ENCODE assay signal across 22 mouse cellular contexts in the genomic region with DNA sequence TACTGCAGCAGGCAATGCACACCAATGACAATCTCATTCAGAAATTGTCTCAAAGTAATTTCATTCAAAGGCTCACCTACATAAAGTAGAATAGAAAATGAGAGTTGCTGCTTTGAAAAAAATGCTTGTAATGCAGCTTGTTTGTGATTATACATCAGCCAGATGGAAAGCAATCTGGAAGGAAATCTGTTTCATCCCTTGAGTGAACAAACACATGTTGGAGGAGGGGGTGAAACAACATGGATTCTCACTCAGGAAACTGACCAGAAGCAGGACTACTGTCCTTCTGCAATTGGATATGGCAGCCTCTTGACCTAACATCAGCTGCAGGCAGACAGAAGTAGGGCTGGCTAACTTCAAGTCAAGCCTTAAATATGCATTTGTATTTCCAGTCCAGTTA.
A peak's percentile ranks its signal among the peaks of the same experiment; 100 is the strongest.
DNase-seq lines count a peak whose midpoint lies in the region; ATAC-seq lines count a peak whose summit lies in the region.
"Had no signal": no experiment of that assay in that cellular context is flagged by ENCODE, and none has a peak within 500 bp of the region (broad histone marks: within the 10 kb centered on the region; RNA-seq: fewer than 3 reads in every experiment).

No protein-coding gene starts in this region.

- no peaks in the 10 kb centered on the region for H3K27me3 ChIP-seq in embryonic facial prominence, embryonic 14.5 days (replicated peaks; ENCODE audit: control insufficient read depth, insufficient read depth, low read length)
- no peaks in the 10 kb centered on the region for H3K27me3 ChIP-seq in embryonic facial prominence, embryonic 10.5 days (replicated peaks; ENCODE audit: low read depth, poor library complexity, severe bottlenecking)
- no peaks in the 10 kb centered on the region for H3K27me3 ChIP-seq in heart, embryonic 10.5 days (ENCODE audit: insufficient read depth, poor library complexity, severe bottlenecking)
- H3K27me3 ChIP-seq in forebrain, embryonic 16.5 days (replicated peaks; ENCODE audit: control insufficient read depth, insufficient read depth, low read length) = no peaks in the 10 kb centered on the region
- H3K27me3 ChIP-seq: embryonic facial prominence, embryonic 12.5 days; heart, embryonic 15.5 days; kidney, embryonic 15.5 days; liver, embryonic 13.5 days; midbrain, embryonic 13.5 days; neural tube, embryonic 12.5 days had no signal

- no peaks in the 10 kb centered on the region for H3K36me3 ChIP-seq in embryonic facial prominence, embryonic 14.5 days (ENCODE audit: control insufficient read depth, insufficient read depth, low read length)
- H3K36me3 ChIP-seq in embryonic facial prominence, embryonic 10.5 days (replicated peaks) = no peaks in the 10 kb centered on the region
- H3K36me3 ChIP-seq in heart, embryonic 10.5 days = no peaks in the 10 kb centered on the region
- no peaks in the 10 kb centered on the region for H3K36me3 ChIP-seq in forebrain, embryonic 16.5 days (ENCODE audit: control insufficient read depth, insufficient read depth)
- H3K36me3 ChIP-seq: embryonic facial prominence, embryonic 12.5 days; heart, embryonic 15.5 days; hindbrain, embryonic 10.5 days; kidney, embryonic 15.5 days; liver, embryonic 13.5 days; midbrain, embryonic 13.5 days; neural tube, embryonic 12.5 days had no signal

- H3K9me3 ChIP-seq in embryonic facial prominence, embryonic 14.5 days (ENCODE audit: control insufficient read depth, low read length) = no peaks in the 10 kb centered on the region
- no peaks in the 10 kb centered on the region for H3K9me3 ChIP-seq in embryonic facial prominence, embryonic 10.5 days
- H3K9me3 ChIP-seq in heart, embryonic 10.5 days = no peaks in the 10 kb centered on the region
- no peaks in the 10 kb centered on the region for H3K9me3 ChIP-seq in forebrain, embryonic 16.5 days (ENCODE audit: control insufficient read depth, low read length)
- H3K9me3 ChIP-seq: embryonic facial prominence, embryonic 12.5 days; heart, embryonic 15.5 days; hindbrain, embryonic 10.5 days; kidney, embryonic 15.5 days; liver, embryonic 13.5 days; megakaryocyte, embryonic 14.5 days; midbrain, embryonic 13.5 days; neural tube, embryonic 12.5 days had no signal

- H3K4me1 ChIP-seq in embryonic facial prominence, embryonic 14.5 days (ENCODE audit: control insufficient read depth, insufficient read depth, low read length) = peaks cover 7% of the 10 kb centered on the region
- H3K4me1 ChIP-seq in embryonic facial prominence, embryonic 10.5 days = peaks cover 15% of the 10 kb centered on the region
- peaks cover 38% of the 10 kb centered on the region for H3K4me1 ChIP-seq in heart, embryonic 10.5 days
- H3K4me1 ChIP-seq in forebrain, embryonic 16.5 days (replicated peaks; ENCODE audit: control insufficient read depth, insufficient read depth, low read length) = peaks cover 35% of the 10 kb centered on the region

- no peak overlapping the region for H3K9ac ChIP-seq in embryonic facial prominence, embryonic 14.5 days (ENCODE audit: low read depth, low read length)
- no peak overlapping the region for H3K9ac ChIP-seq in forebrain, embryonic 16.5 days (replicated peaks; ENCODE audit: low read depth, low read length)
- H3K9ac ChIP-seq: embryonic facial prominence, embryonic 12.5 days; heart, embryonic 15.5 days; kidney, embryonic 15.5 days; liver, embryonic 13.5 days; midbrain, embryonic 13.5 days; neural tube, embryonic 12.5 days had no signal

- ATAC-seq in embryonic facial prominence, embryonic 14.5 days (ENCODE audit: low read depth) = no peak
- peak; percentile 27 for ATAC-seq in forebrain, embryonic 16.5 days
- ATAC-seq: intestine, postnatal 0 days; midbrain, embryonic 13.5 days had no signal

- H3K4me2 ChIP-seq in embryonic facial prominence, embryonic 14.5 days (ENCODE audit: low read depth, low read length) = no peak overlapping the region
- H3K4me2 ChIP-seq in forebrain, embryonic 16.5 days (ENCODE audit: low read length) = no peak overlapping the region
- H3K4me2 ChIP-seq: embryonic facial prominence, embryonic 12.5 days; heart, embryonic 15.5 days; kidney, embryonic 15.5 days; liver, embryonic 13.5 days; midbrain, embryonic 13.5 days; neural tube, embryonic 12.5 days had no signal

- no peak overlapping the region for H3K27ac ChIP-seq in embryonic facial prominence, embryonic 14.5 days (replicated peaks; ENCODE audit: low read depth, low read length)
- H3K27ac ChIP-seq in embryonic facial prominence, embryonic 10.5 days (replicated peaks) = no peak overlapping the region
- no peak overlapping the region for H3K27ac ChIP-seq in heart, embryonic 10.5 days
- peak overlapping the region; percentile 56 for H3K27ac ChIP-seq in forebrain, embryonic 16.5 days (ENCODE audit: low read length)
- H3K27ac ChIP-seq: embryonic facial prominence, embryonic 12.5 days; heart, embryonic 15.5 days; hindbrain, embryonic 10.5 days; kidney, embryonic 15.5 days; liver, embryonic 13.5 days; midbrain, embryonic 13.5 days; neural tube, embryonic 12.5 days had no signal

- peak; percentile 13 for DNase-seq in embryonic facial prominence, embryonic 14.5 days (ENCODE audit: low spot score)
- no peak for DNase-seq in embryonic facial prominence, embryonic 10.5 days (ENCODE audit: low spot score)
- DNase-seq in heart, adult 11 months = peak; percentile 81
- DNase-seq in heart, embryonic 10.5 days (ENCODE audit: low spot score) = no peak
- peak; percentile 41 for DNase-seq in layer of hippocampus, adult 9-10 months (ENCODE audit: low spot score)
- no peak for DNase-seq in layer of hippocampus, adult 9-11 months
- no peak for DNase-seq in urinary bladder, postnatal 36 days (ENCODE audit: low spot score in 2 of 2)
- DNase-seq: adrenal gland, postnatal 10 days; cerebellum, adult 9-10 months; liver, embryonic 13.5 days; lung, adult 2 months; right cerebral cortex, postnatal 14 days had no signal

- H3K4me3 ChIP-seq in embryonic facial prominence, embryonic 14.5 days (ENCODE audit: low read depth, low read length) = no peak overlapping the region
- H3K4me3 ChIP-seq in embryonic facial prominence, embryonic 10.5 days = no peak overlapping the region
- H3K4me3 ChIP-seq in heart, embryonic 10.5 days = no peak overlapping the region
- no peak overlapping the region for H3K4me3 ChIP-seq in forebrain, embryonic 16.5 days (replicated peaks; ENCODE audit: low read length)
- H3K4me3 ChIP-seq: embryonic facial prominence, embryonic 12.5 days; erythroblast, embryonic 14.5 days; heart, embryonic 15.5 days; hindbrain, embryonic 10.5 days; kidney, embryonic 15.5 days; liver, embryonic 13.5 days; megakaryocyte, embryonic 14.5 days; midbrain, embryonic 13.5 days; neural tube, embryonic 12.5 days had no signal

Comparison
In these comparisons a context has a peak if more than half of its experiments do, and no peak if none do; other contexts are left out.
1. DNase-seq: peak in embryonic facial prominence, embryonic 14.5 days (single experiment), heart, adult 11 months (single experiment) and layer of hippocampus, adult 9-10 months (single experiment); none in embryonic facial prominence, embryonic 10.5 days (single experiment), heart, embryonic 10.5 days (single experiment), layer of hippocampus, adult 9-11 months (single experiment) and urinary bladder, postnatal 36 days (0 of 2).